Mouse (Mus musculus) T-helper 17 cell (primary cell): ENCODE measurements around the gene Gm4881.

Experiments used
- in situ Hi-C, 2 experiments: fragments of 300-600 bp; cut with MboI, MseI; formaldehyde crosslinking; loops; 1 replicate in 1 of 2; 2 replicates in 1 of 2; pipeline ENCODE4 v1.15.1; 2025; ENCODE audit warnings: high pct_unique_total_duplicates in 2 of 2

The Gm4881 gene

GRCm38 (mm10) chr7:24964288-24964687 is 20.0 kb upstream of the Gm4881 start:
- in situ Hi-C loops = loop anchor here in 1 of 2 experiments (25.0 kb wide), 1 partner anchor 877 kb away; the partner anchor contains the start of gene Zfp180

- in situ Hi-C loops = loop anchor here in 1 of 2 experiments (25.0 kb wide), 1 partner anchor 868 kb away; the partner anchor contains the start of gene Zfp180
Measured at GRCm38 (mm10) chr7:24955226-24955625, 10.9 kb upstream of the Gm4881 start.

DNA sequence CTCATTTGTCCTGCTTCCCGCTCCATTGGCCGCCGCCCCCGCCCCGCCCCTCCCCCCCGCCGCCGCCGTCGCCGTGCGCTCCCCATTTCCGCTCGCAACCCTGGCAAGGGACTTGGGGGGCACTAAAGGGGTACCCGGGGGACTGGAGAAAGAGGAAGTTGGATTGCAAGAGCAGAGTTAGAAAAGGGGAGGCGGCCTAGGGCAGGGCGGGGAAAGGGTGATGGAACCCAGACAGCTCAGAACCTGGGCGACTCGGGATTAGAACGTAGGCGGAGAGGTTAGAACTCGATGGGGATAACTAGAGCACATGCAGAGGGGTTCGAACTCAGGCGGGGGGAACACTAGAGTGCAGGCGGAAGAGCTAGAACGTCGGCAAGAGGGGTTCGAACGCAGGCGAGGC is 10.2 kb upstream of the Gm4881 start:
- in situ Hi-C loops = loop anchor here (5.0 to 25.0 kb wide), 2 partner anchors 47 to 867 kb away; partner anchors contain the start of gene Zfp180 (in 1 of the 2)

- in situ Hi-C loops = loop anchor here (5.0 to 25.0 kb wide), 2 partner anchors 47 to 867 kb away; partner anchors contain the start of gene Zfp180 (in 1 of the 2)
Measured at GRCm38 (mm10) chr7:24953966-24954365, 9.7 kb upstream of the Gm4881 start.

- in situ Hi-C loops = loop anchor here (5.0 to 25.0 kb wide), 2 partner anchors 43 to 863 kb away; partner anchors contain the start of gene Zfp180 (in 1 of the 2)
Measured at GRCm38 (mm10) chr7:24949958-24950623, 5.8 kb upstream of the Gm4881 start.

DNA sequence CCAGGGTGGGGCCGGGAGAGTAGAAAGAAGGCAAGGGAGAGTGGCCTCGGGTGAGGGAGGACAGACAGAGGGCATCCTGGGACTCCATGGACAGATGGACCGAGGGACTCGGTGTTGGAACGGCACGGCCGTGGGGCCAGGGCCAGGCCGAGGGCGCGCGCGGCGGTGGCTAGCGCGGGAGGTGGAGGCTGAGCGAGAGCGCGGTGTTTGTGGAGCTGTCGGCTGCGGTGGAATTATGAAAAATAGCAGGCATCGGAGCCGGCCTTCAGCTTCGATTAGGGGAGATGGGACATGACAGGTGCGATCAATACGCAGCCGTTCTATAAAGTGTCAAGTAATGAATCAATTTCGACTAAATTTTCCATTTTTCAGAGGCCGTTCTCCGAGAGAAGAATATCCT is 4.5 kb upstream of the Gm4881 start:
- in situ Hi-C loops = no loop called here

DNA sequence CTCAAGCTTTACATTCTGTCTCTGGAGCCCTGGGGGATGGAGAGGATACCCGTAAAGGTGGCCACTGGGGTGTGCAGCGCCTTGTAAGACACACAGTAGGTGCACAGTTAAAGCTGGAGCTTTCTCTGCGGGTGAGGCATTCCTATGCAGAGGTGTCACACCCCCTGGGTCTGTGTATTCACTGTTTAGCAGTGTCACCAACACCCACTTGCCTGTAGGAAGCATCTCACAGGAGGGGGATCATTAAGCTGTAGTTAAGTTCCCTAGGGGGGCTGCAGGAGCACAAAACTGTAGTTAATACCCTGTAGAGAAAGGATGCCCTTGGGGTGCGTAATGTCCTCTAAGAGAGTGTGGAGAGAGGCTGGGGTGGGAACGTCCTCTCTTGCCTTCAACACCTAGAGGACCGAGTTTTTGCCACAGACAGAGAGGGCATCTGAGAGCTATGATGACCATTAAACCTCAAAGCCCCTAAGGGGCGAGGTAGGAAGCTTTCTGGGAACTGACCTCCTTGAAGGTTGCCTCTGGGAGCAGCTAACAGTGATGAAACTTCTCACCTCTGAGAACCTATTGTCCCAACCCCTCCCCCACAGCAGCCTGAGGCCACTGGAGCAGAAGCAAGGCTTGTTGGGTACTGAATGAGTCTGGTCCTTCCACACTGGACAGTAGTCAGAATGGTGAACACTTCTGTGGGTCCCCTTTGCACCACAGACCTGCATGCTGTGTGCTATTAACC is 3.2 kb upstream of the Gm4881 start:
- in situ Hi-C loops = no loop called here

- in situ Hi-C loops = no loop called here
Measured at GRCm38 (mm10) chr7:24943641-24944040, 653 bp downstream of the Gm4881 start.

GRCm38 (mm10) chr7:24931651-24932050 is 12.6 kb downstream of the Gm4881 start:
- in situ Hi-C loops = no loop called here

DNA sequence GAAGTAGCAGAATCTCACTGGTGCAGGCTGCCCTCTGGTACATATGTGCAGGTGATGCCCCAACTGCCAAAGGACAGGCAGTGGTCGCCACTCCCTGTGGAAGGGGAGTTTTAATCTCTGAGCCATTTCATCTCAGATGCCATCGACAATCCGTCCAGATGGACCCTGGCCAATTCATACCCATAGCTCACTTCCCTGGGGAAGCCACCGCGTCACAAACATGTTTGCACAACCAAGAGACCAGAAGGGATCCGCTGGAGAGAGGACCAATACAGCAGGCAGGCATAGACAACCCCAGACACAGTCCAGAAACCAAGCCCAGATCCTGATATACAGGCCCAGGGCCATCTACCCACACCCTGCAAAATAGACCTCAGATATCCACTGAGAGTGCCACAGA is 13.8 kb downstream of the Gm4881 start:
- in situ Hi-C loops = no loop called here

DNA sequence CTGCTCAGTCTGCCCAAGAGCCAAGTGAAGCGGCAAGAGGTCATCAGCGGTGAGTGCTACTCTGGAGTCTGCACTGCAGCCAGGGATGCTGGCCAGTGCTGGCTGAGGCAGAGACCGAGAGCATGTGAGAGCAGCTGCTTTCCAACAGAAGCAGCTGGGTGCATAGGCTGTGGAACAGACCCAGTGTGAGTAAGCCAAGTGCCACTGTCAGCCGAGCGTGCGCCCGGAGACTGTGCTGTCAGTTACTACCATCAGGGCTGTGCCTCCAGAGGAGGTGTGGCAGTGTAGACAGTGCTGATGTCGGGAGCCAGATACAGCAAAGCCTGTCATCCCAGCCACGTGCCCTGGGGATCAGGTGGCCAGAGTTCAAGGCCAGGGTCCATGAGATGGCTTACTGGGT is 24.6 kb downstream of the Gm4881 start:
- in situ Hi-C loops = no loop called here

- in situ Hi-C loops = no loop called here
Measured at GRCm38 (mm10) chr7:24918763-24919323, 25.5 kb downstream of the Gm4881 start.

DNA sequence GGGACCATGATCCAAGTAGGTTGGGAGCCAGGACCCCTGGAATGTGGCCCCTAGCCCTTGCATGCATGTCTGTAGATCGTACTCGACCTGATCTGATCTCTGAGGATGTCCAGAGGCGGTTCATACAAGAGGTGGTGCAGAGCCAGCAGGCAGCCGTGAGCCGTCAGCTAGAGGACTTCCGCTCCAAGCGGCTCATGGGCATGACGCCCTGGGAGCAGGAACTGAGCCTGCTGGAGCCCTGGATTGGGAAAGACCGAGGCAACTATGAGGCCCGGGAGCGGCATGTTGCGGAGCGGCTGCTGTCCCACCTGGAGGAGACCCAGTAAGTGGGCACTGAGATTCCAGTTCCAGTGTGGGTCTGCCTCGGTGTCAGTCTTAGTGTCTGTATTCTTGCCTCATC is 31.8 kb downstream of the Gm4881 start:
- in situ Hi-C loops = no loop called here

DNA sequence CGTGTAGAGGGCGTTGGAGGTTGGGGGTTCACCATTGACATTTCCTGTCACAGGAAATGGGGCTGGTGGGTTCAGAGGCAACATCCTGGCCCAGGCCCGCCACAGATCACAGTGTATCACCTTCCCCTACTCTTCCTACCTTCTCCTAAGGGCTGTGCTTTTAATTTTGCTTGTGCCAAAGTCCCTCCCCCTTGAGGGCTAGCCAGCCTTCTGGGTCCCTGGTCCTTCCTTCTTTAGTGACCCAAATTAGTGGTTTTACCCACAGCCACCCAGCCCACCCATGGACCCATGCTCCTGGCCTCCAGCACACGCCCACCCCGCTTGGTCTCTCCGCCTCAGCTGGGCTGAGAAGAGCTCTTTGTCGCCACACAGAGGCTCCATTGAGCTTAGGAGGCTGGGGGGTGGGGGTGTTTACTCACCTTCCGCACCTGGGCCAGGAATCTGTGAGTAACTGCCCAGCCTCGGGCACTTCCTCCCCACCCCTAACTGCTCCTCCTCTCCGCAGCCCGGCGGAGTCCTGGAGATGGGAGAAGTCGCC is 37.0 kb downstream of the Gm4881 start:
- in situ Hi-C loops = loop anchor here in 1 of 2 experiments (5.0 to 10.0 kb wide), 3 partner anchors 45 to 532 kb away; partner anchors contain the start of gene Kcnn4

DNA sequence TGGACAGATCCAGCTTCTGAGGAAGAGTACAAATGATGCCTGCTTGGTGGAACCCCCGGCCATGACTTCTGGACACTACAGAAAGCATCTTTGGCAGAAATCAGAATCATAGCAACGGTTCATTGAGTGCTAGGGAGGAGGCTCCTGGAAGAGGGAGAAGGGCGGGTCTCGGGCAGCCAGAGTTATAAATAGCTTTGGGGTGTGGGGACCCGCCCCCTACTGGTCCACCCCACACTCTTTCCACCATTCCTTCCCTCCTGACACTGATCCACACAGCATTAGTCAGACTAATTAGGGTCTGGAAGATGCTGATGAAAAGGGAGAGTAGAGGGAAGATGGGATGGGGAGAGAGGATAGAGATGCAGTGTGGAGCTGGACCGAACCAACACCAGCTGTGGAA is 37.7 kb downstream of the Gm4881 start:
- in situ Hi-C loops = loop anchor here in 1 of 2 experiments (5.0 to 10.0 kb wide), 3 partner anchors 46 to 532 kb away; partner anchors contain the start of gene Kcnn4

DNA sequence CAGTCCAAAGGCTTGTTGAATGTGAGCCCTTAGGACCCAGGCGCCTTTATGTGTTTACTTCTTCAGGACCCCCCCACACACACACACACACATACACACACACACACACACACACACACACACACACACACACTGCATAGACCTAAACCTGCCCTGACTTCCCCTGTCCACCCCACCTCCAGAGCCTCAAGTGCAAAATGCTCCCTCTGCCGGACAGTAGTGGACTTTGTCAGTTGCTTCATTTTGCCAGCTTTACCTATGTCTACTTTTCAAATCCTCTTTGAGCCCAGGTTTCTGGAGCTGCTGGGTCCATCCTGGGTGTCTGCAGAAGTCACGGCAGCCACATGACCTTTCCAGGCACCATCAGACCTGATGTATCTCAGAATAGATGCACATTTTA is 39.4 kb downstream of the Gm4881 start:
- in situ Hi-C loops = loop anchor here in 1 of 2 experiments (5.0 to 10.0 kb wide), 3 partner anchors 47 to 530 kb away; partner anchors contain the start of gene Kcnn4

GRCm38 (mm10) chr7:24904070-24904483 is 40.2 kb downstream of the Gm4881 start:
- in situ Hi-C loops = loop anchor here in 1 of 2 experiments (10.0 kb wide), 1 partner anchor 529 kb away; the partner anchor contains the start of gene Kcnn4

GRCm38 (mm10) chr7:24903444-24903825 is 40.9 kb downstream of the Gm4881 start:
- in situ Hi-C loops = loop anchor here in 1 of 2 experiments (10.0 kb wide), 1 partner anchor 529 kb away; the partner anchor contains the start of gene Kcnn4

GRCm38 (mm10) chr7:24902630-24903443 is 41.5 kb downstream of the Gm4881 start, which contains the start of gene Arhgef1:
Gene Arhgef1 (plus strand): TSS chr7:24902912.
- in situ Hi-C loops = loop anchor here in 1 of 2 experiments (10.0 kb wide), 1 partner anchor 528 kb away; the partner anchor contains the start of gene Kcnn4

DNA sequence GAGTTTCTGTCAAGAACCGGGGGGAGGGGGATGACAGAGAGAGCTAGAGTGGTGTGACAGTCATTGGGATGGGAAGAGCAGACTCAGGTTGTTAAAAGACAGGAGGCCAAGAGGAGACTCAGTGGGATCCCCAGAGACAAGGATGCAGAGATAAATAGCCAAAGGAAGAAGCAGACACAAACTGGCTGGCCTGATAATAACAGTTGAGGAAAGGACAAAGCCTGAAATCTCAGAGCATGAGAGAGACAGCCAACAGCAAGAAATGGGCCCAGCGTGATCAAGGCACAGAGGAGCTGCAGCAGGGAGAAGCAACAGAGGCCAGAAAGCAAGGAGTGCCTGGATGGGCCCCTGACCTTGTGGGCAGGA is 42.0 kb downstream of the Gm4881 start:
- in situ Hi-C loops = loop anchor here in 1 of 2 experiments (10.0 kb wide), 1 partner anchor 527 kb away; the partner anchor contains the start of gene Kcnn4
